Mouse (Mus musculus): ENCODE data around the gene Kiss1. TPM values are rescaled to one million over a fixed set of nuclear protein-coding genes. Genes with fewer than 3 reads are reported as not detected.
"Not testable (repeated sequence)": the region's sequence is repeated elsewhere in the genome, so short reads cannot be mapped to it uniquely, and the experiment has no call there.

The Kiss1 gene
- polyA plus RNA-seq, 1 experiment, result not detected

DNA sequence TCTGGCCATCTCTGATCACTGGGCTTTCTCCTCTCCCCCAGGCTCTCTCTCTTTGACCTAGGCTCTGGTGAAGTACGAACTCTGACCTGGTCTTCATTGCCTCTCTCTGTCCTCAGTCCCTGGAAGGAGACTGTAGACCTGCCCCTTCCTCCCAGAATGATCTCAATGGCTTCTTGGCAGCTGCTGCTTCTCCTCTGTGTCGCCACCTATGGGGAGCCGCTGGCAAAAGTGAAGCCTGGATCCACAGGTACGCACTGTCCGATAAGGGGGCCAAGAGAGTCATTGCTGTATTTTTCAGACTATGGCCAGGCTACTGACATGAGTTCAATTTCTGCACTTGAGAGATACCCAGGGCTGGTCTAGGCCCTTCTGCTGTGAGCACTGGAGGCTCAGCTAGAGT is 5.4 kb downstream of the Kiss1 start:
- Histone ChIP-seq H3K4me3 (replicated peaks; ENCODE audit: control insufficient read depth, low read depth, low read length) (no peak overlapping the region), H3K4me1 (ENCODE audit: control insufficient read depth, insufficient read depth, low read length) (no peaks in the 10 kb centered on the region), H3K27ac (ENCODE audit: control insufficient read depth, insufficient read depth, low read depth, low read length, poor library complexity) (no peak overlapping the region)
- WGBS, result 71% methylated on average over 5 of the region's 5 CpGs
- no peak for TF ChIP-seq POLR2A (IDR thresholded peaks at IDR 0.05; ENCODE audit: borderline replicate concordance, control insufficient read depth, low read depth, low read length)
- TF ChIP-seq CTCF (IDR thresholded peaks at IDR 0.05; ENCODE audit: control insufficient read depth, insufficient read depth, low read length), result no peak

DNA sequence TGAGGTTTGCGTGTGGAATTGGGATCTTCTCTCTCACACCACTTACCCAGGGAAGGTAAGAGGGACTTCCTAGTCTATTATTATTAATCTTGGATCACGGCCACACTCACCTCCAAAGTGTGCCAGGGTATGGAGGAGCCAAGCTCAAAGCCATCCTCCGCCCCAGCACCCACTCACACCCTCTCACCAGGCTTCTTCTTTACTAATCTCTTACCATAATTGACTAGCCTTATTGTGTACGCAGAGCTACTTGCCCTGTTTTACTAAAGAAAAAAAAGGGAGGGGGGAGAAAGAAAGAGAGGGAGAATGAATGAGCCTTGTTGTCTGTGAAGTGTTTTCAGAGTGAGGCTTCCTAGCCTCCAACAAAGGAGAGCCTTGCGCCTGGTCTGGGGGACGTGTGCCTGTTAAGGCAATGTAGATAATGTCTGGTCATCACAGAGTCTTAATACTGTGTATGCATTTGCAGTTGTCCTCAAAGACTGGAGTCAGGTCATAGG is 6.7 kb downstream of the Kiss1 start:
- Histone ChIP-seq H3K27ac (ENCODE audit: control insufficient read depth, insufficient read depth, low read depth, low read length, poor library complexity) (no peak overlapping the region), H3K4me3 (replicated peaks; ENCODE audit: control insufficient read depth, low read depth, low read length) (no peak overlapping the region), H3K4me1 (ENCODE audit: control insufficient read depth, insufficient read depth, low read length) (no peaks in the 10 kb centered on the region)
- WGBS, result 83% methylated on average over 6 of the region's 6 CpGs
- no peak for TF ChIP-seq CTCF (IDR thresholded peaks at IDR 0.05; ENCODE audit: control insufficient read depth, insufficient read depth, low read length)
- TF ChIP-seq POLR2A (IDR thresholded peaks at IDR 0.05; ENCODE audit: borderline replicate concordance, control insufficient read depth, low read depth, low read length), result no peak

DNA sequence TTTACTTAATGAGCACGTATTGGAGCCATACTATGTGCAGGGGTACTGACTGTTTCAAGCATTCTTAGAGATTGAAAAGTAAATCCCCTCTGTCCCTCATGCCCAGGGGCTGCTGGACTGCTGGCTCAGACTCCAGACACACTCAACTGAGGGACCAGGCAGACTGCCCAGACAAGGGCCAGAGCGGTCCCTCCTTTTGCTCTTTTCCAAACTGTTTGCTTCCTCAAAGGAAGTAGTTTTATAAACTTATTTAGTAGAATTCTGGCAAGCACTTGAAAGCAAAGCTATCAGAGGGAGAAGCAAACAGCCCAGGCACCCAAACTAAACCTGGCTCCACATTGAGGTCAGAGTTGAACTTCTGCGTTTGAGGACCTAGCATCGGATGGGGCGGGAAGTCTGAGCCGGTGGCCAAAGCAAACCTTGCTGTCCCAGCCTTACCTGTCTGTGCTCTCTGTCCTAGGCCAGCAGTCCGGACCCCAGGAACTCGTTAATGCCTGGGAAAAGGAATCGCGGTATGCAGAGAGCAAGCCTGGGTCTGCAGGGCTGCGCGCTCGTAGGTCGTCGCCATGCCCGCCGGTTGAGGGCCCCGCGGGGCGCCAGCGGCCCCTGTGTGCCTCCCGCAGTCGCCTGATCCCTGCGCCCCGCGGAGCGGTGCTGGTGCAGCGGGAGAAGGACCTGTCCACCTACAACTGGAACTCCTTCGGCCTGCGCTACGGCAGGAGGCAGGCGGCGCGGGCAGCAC is 7.4 kb downstream of the Kiss1 start:
- Histone ChIP-seq H3K27ac (ENCODE audit: control insufficient read depth, insufficient read depth, low read depth, low read length, poor library complexity) (no peak overlapping the region), H3K4me3 (replicated peaks; ENCODE audit: control insufficient read depth, low read depth, low read length) (no peak overlapping the region), H3K4me1 (ENCODE audit: control insufficient read depth, insufficient read depth, low read length) (no peaks in the 10 kb centered on the region)
- TF ChIP-seq POLR2A (IDR thresholded peaks at IDR 0.05; ENCODE audit: borderline replicate concordance, control insufficient read depth, low read depth, low read length), result no peak
- TF ChIP-seq CTCF (IDR thresholded peaks at IDR 0.05; ENCODE audit: control insufficient read depth, insufficient read depth, low read length), result no peak
- WGBS, result 10% methylated on average over 34 of the region's 34 CpGs

DNA sequence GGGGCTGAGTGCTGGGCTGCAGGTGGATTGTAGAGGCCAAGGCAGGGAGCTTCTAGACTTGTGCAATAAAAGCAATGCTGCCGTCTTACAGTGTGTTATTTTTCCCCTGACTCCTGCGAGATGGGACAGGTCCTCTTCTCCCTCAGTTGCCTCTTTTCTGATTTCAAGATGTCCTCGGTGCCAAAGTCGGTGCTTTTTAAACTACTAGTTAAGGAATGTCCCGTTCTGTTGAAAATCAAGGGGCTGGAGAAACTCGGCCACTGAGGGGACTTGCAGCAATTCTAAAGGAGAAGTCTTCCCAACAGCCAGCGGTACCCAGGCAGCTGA is 7.9 kb downstream of the Kiss1 start:
- 23% methylated on average over 7 of the region's 7 CpGs for WGBS
- TF ChIP-seq POLR2A (IDR thresholded peaks at IDR 0.05; ENCODE audit: borderline replicate concordance, control insufficient read depth, low read depth, low read length) (no peak), CTCF (IDR thresholded peaks at IDR 0.05; ENCODE audit: control insufficient read depth, insufficient read depth, low read length) (no peak)
- H3K4me3 ChIP-seq (replicated peaks; ENCODE audit: control insufficient read depth, low read depth, low read length), result no peak overlapping the region

DNA sequence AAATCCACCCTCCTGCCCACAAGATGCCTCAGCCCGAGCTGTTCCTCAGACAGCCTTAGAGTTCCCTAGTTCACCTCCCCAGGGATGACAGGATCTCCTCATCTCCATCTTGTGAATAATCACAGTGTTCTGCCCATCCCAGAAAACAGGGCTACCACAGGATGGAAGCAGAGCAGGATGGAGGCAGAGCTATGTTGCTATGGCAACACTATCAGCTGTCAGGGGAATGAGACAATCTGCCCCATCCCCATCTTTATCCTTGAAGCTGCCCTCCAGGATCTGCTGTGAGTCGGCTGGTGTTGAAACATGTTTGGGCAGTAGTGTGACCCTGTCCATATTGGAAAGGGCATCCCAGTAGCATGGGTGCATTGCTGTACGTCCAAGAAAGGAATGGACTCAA is 9.5 kb downstream of the Kiss1 start:
- Histone ChIP-seq H3K27ac (ENCODE audit: control insufficient read depth, insufficient read depth, low read depth, low read length, poor library complexity) (no peak overlapping the region), H3K4me1 (ENCODE audit: control insufficient read depth, insufficient read depth, low read length) (no peaks in the 10 kb centered on the region), H3K4me3 (replicated peaks; ENCODE audit: control insufficient read depth, low read depth, low read length) (no peak overlapping the region)
- no peak for TF ChIP-seq POLR2A (IDR thresholded peaks at IDR 0.05; ENCODE audit: borderline replicate concordance, control insufficient read depth, low read depth, low read length)
- TF ChIP-seq CTCF (IDR thresholded peaks at IDR 0.05; ENCODE audit: control insufficient read depth, insufficient read depth, low read length), result no peak
- 63% methylated on average over 3 of the region's 3 CpGs for WGBS

More for the DNA sequence above, 7.9 kb downstream of the Kiss1 start:
- H3K4me1 ChIP-seq (ENCODE audit: control insufficient read depth, insufficient read depth, low read length), result no peaks in the 10 kb centered on the region
- H3K27ac ChIP-seq (ENCODE audit: control insufficient read depth, insufficient read depth, low read depth, low read length, poor library complexity), result no peak overlapping the region

DNA sequence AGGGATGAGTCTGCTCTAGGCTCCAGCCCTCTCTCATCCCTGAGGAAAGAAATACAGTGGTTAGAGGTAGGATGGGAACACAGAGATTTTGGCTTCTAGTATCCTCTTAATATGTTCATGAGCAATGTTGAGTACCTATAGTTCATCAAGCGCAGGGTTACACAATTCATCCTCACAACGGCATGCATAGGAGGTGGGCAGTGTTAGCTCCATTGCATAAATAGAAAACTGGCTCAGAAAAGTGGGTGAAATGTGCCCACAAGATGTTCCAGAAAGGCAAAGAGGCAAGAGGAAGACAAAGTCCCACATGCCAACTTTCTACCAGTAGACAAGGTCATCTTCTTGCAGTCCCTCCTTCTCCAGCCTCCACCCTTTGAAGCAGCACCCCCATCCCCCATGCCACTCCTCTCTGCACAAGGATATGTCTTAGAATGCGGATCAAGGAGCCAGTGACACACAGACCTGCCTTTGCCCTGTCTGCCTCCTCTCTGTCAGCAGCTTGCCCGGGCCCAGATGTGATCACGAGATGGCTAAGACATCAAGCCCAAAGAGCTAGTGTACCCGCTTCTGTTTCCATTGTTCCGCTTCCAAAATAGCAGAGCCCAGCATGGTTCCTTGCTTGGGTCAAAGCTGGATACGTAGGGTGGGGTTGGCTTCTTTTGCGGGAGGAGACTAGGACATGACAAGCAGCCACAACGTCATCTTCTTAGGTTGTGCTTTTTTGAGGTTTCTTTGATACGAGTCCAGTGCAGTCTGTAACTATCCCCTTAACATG is 11.2 kb downstream of the Kiss1 start:
- WGBS, result 81% methylated on average over 11 of the region's 11 CpGs
- no peaks in the 10 kb centered on the region for H3K4me1 ChIP-seq (ENCODE audit: control insufficient read depth, insufficient read depth, low read length)
- H3K27ac ChIP-seq (ENCODE audit: control insufficient read depth, insufficient read depth, low read depth, low read length, poor library complexity), result no peak overlapping the region
- H3K4me3 ChIP-seq (replicated peaks; ENCODE audit: control insufficient read depth, low read depth, low read length), result no peak overlapping the region
- TF ChIP-seq CTCF (IDR thresholded peaks at IDR 0.05; ENCODE audit: control insufficient read depth, insufficient read depth, low read length), result no peak
- TF ChIP-seq POLR2A (IDR thresholded peaks at IDR 0.05; ENCODE audit: borderline replicate concordance, control insufficient read depth, low read depth, low read length), result no peak

DNA sequence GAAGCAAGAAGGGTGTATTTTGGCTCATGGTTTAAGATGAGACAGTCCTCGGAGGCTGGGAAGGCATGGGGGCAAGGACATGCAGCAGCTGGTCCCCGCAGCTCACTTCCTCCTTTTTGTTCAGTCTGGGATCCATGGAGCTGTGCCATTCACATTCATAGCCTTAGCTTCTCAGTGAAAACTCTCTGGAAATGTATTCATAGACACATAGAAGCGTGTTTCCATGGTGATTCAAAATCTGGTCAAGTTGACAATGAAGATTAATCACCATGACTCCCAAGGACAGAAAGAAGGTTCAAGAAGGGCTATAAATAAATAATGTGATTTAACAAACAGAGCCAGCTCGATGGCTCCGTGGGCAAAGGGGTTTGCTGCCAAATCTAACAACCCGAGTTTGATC is 12.3 kb downstream of the Kiss1 start:
- WGBS, result 72% methylated on average over 6 of the region's 6 CpGs
- TF ChIP-seq POLR2A (IDR thresholded peaks at IDR 0.05; ENCODE audit: borderline replicate concordance, control insufficient read depth, low read depth, low read length) (no peak), CTCF (IDR thresholded peaks at IDR 0.05; ENCODE audit: control insufficient read depth, insufficient read depth, low read length) (no peak)
- Histone ChIP-seq H3K4me1 (ENCODE audit: control insufficient read depth, insufficient read depth, low read length) (no peaks in the 10 kb centered on the region), H3K27ac (ENCODE audit: control insufficient read depth, insufficient read depth, low read depth, low read length, poor library complexity) (no peak overlapping the region), H3K4me3 (replicated peaks; ENCODE audit: control insufficient read depth, low read depth, low read length) (no peak overlapping the region)

DNA sequence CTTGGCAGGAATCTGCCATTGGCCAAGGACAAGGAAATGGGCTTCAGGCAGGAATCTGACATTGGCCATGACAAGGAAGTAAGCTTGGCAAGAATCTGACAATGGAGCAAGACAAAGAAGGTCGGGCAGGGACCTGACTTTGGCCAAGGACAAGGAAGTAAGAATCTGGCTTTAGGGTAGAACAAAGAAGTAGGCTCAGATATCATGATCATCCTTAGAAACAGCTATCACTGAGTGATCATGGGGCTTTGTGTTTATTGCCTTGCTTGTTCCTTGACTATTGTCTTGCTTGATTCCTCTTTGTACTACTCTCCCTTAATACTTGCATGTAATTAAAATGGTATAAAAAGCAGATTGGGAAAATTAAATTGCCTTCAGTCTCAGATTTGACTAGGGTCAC is 18.7 kb downstream of the Kiss1 start:
- H3K4me3 ChIP-seq (replicated peaks; ENCODE audit: control insufficient read depth, low read depth, low read length); H3K4me1 ChIP-seq (ENCODE audit: control insufficient read depth, insufficient read depth, low read length); H3K27ac ChIP-seq (ENCODE audit: control insufficient read depth, insufficient read depth, low read depth, low read length, poor library complexity): not testable (repeated sequence)
- WGBS, result 44% methylated on average over 1 of the region's 1 CpGs

Measured in bone marrow, adult 2 months (tissue).